Mouse (Mus musculus) brain, embryonic 14.5 days (tissue): ENCODE results near the gene Rcc1.

Experiments
- CTCF ChIP-seq: fragments of 200-500 bp; IDR thresholded peaks from 2 replicates; pipeline ENCODE4 v1.5.1; 2012; ENCODE audit warnings: inconsistent platforms, mild to moderate bottlenecking, moderate library complexity, borderline replicate concordance; ENCODE audit not compliant: insufficient read depth, insufficient read length; ENCODE audit errors: extremely low read depth
- POLR2A ChIP-seq: fragments of 200-500 bp; IDR thresholded peaks from 2 replicates; pipeline ENCODE4 v1.6.1; 2012; ENCODE audit warnings: mild to moderate bottlenecking, inconsistent platforms, borderline replicate concordance; ENCODE audit not compliant: poor library complexity, insufficient read depth, insufficient read length, severe bottlenecking; ENCODE audit errors: extremely low read depth

- TF ChIP-seq CTCF (no peak), POLR2A (no peak)
Measured at GRCm38 (mm10) chr4:132344403-132345134, 8.8 kb downstream of the Rcc1 start.
